Mouse (Mus musculus) C2C12 (cell line): ENCODE data around the gene Arhgef16.

Experiments used
- CEBPB ChIP-seq: IDR thresholded peaks from one replicate; pipeline ENCODE4 v1.6.1; 2011; ENCODE audit warnings: low read depth, mild to moderate bottlenecking, control low read depth, moderate library complexity
- CTCF ChIP-seq: IDR thresholded peaks from one replicate; pipeline ENCODE4 v1.5.1; 2011; ENCODE audit not compliant: control insufficient read depth, insufficient read depth, insufficient read length
- FOSL1 ChIP-seq: IDR thresholded peaks from one replicate; pipeline ENCODE4 v1.8.0; 2011; ENCODE audit warnings: mild to moderate bottlenecking, low read length; ENCODE audit not compliant: poor library complexity, insufficient read depth, severe bottlenecking
- MAX ChIP-seq: IDR thresholded peaks from one replicate; pipeline ENCODE4 v1.6.1; 2011; ENCODE audit warnings: mild to moderate bottlenecking, control low read depth
- MYOD1 ChIP-seq: IDR thresholded peaks from one replicate; pipeline ENCODE4 v1.6.1; 2011; ENCODE audit warnings: low read depth; ENCODE audit not compliant: control insufficient read depth, insufficient read length
- MYOG ChIP-seq: IDR thresholded peaks from one replicate; pipeline ENCODE4 v1.6.1; 2011; ENCODE audit not compliant: control insufficient read depth, insufficient read length; ENCODE audit errors: extremely low read depth
- USF1 ChIP-seq: IDR thresholded peaks from one replicate; pipeline ENCODE4 v1.6.1; 2011; ENCODE audit warnings: low read depth, mild to moderate bottlenecking, control low read depth, moderate library complexity

- TF ChIP-seq CTCF, result no peak
- no peak for TF ChIP-seq MYOG
- TF ChIP-seq MYOD1, result no peak
- TF ChIP-seq CEBPB, result no peak
- no peak for TF ChIP-seq MAX
- TF ChIP-seq USF1, result no peak
- no peak for TF ChIP-seq FOSL1
Observed at GRCm38 (mm10) chr4:154331271-154331670, 29.8 kb upstream of the Arhgef16 start.
